Mouse (Mus musculus) cerebellum, adult 11 months (tissue): ENCODE measurements around the gene Olfr1359.
A peak's percentile ranks its signal among the peaks of the same experiment; 100 is the strongest.
"Not testable (repeated sequence)": the region's sequence is repeated elsewhere in the genome, so short reads cannot be mapped to it uniquely, and the experiment has no call there.

Experiments
- DNase-seq: peaks from one replicate; pipeline ENCODE4 v3.0.0; 2022

The Olfr1359 gene

DNA sequence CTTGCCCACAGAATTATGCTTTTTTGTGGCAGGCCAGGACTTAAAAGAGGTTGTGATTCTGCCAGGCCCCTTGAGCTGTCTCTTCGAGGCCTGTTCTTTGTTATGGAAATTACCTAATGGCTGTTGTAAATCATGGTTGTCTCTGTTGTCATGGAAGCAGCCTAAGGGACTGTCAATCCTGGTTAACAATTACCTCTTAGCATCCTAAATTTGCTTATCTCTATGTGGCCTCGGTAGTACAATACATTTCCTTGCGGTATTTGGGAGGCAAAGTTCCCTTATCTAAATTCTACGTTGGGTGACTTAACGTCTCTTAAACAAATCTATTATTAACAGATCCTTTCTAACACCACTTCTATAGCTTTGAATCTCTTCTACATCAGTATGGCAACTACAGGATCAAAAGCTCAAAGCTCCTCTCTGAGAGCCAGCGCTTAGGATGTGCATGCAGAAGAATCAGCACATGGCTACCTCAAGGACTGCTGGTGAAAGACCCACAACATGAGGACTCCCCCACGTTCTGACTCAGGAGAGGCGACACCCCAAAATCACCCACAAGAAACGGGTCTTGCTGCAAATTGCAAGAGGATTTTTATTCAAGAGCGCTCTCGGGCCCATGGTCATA is 30.1 kb downstream of the Olfr1359 start:
- DNase-seq: no peak

DNA sequence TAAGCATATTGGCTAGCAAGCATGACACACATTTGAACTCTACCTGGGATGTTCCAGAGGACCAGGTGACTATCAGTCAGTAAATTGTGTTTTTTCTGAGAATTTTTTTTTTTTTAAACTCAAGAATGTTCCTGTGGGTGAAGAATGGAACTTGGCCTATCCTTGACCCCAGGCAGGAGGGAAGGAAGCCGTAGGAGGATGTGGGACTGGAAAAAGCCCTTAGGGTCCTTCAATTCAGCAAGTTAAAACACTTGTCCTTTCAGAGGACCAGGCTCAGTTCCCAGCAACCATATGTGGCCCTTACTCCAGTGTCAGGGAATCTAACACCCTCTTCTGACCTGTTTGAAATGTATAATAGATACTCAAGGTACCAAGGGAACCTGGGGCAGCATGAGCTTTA is 31.6 kb downstream of the Olfr1359 start:
- no peak for DNase-seq

DNA sequence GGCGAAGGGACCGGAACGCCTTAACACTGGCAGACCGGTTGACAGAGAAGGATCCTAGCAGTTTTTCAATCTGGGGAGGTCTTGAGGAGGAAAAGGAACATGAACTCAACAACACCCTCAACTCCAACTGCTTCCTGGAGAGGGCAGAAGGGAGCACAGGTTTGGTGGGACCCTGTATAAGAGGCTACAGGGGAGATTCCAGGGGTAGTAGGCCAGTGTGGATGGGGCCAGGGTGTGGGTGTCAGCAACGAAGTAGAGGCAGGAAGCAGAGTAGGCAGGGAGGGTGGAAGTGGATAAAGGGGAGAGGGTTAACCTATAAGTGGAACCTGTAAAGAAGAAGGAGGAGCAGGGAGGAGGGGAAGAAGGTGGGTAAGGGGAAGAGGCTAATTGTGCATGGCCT is 35.6 kb downstream of the Olfr1359 start:
- DNase-seq: no peak

DNA sequence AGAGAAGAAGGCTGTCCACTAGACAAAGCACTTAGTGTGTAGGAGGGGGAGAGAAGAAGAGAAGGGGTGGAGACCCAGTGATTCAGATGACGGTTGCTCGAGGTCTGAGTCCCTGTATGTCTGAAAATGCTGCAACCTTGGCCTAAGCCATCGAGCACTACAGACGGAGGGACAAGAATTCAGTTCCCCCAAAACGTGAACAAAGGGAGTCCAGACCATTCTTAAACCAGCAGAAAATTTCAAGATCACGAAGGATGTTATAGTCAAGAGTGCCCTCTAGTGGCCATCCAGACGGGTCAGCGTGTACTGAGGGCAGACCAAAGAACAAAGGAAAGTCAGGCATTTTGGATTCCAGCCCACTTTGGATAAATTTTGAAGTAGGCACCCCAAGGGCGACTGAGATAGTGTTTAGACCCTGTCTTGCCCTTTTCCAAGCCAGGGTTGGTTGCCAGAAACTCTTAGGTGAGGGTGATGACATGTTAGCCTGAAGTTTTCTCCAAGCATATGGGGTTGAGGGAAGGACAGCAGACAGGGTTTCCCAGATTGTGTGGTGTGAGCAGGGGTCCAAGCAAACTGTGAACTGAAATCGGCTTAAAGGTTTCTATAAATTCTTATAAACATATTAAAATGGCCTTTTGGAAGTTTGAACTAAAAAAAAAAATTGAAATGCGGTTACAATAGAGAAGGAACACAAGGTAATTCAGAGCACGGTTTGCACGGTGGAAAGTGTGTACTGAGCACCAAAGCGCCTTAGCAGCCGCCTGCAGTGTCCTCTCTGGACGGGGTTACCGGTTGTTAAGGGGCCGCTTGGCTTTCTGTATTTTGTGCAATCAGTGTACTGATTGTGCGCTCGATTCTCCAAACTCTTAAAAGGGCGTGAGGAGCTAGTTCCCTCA is 36.3 kb downstream of the Olfr1359 start:
- DNase-seq: peak; percentile 69

DNA sequence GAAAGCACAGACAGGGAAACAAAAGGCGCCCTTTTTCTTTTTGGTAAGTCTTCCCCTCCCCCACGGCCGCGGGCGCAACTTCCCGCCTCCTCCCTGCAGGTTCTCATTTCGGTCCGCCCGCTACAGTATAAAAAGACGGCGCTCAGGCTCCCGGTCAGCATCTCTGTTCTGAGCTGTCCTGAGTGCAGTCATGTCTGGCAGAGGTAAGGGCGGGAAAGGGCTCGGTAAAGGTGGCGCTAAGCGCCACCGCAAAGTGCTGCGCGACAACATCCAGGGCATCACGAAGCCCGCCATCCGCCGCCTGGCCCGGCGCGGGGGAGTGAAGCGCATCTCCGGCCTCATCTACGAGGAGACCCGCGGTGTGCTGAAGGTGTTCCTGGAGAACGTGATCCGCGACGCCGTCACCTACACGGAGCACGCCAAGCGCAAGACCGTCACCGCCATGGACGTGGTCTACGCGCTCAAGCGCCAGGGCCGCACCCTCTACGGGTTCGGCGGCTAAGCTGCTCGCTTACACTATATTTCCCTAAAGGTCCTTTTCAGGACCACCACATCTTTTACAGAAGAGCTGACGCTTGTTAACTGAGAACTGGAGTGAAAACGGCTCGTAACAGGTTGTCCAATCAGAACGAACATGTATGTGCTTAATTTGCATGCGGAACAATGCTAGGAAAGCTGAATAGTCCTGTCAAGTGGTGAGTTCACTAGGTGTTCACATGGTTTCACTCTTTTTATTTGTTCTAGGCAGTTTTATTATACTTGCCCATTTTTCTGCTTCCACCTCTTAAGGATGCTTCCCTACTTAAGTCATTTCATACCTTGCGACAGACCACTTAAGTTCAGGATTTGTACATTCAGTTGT is 37.2 kb downstream of the Olfr1359 start, which contains the start of gene Hist1h4j:
Gene Hist1h4j (plus strand): TSS at position 159 of the 862 bp plus-strand sequence.
- peak; percentile 80 for DNase-seq

DNA sequence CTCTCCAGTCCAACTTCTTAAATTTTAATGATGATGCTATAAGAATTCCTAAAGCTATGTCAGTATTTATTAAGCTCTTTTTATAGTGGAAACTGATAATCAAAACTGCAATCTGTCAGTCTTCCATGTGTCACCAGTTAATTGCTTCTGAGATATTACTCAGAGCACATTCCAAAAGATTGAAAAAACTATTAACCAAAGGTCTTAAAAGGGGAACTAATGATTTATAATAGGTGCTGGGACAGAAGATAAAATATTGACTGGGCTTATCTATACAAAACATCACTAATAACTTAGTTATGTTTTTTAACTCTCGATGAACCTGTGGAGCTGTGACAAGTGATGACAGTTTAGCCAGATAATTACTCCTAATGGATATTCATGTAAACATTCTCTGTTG is 47.1 kb downstream of the Olfr1359 start:
- DNase-seq: no peak

DNA sequence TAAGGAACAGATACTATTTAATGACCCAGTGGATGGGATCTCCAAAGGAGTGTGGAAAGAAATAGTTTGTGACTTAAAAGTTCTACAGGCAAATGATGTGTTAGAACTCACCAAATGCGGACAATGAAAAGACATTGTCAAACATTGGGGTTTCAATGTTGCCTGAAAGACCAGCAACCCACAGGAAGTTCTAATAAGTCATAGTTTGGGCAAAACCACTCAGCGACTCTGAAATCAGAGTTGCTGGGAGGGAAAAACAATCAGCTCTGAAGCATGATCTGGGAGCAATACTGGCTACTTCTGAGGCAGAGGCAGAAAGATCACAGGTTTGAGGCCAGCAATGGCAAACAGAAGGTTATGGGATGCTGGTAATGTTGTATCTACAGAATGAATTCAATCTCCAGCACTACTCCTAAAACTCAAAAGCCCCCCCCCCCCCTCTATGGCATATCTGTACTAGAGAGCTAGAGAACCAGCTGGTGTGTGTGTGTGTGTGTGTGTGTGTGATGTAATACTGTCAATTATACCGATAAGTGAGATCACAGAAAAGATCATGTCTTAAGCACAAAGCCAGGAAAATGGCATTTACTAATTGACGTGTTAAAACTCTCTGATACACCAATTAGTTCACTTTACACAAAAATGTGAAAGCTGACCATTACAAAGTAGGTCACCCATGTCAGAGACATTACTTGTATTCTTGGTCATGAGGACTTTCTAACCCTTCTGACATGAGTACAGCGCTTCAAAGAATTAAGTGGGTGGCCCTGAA is 51.7 kb downstream of the Olfr1359 start:
- no peak for DNase-seq

DNA sequence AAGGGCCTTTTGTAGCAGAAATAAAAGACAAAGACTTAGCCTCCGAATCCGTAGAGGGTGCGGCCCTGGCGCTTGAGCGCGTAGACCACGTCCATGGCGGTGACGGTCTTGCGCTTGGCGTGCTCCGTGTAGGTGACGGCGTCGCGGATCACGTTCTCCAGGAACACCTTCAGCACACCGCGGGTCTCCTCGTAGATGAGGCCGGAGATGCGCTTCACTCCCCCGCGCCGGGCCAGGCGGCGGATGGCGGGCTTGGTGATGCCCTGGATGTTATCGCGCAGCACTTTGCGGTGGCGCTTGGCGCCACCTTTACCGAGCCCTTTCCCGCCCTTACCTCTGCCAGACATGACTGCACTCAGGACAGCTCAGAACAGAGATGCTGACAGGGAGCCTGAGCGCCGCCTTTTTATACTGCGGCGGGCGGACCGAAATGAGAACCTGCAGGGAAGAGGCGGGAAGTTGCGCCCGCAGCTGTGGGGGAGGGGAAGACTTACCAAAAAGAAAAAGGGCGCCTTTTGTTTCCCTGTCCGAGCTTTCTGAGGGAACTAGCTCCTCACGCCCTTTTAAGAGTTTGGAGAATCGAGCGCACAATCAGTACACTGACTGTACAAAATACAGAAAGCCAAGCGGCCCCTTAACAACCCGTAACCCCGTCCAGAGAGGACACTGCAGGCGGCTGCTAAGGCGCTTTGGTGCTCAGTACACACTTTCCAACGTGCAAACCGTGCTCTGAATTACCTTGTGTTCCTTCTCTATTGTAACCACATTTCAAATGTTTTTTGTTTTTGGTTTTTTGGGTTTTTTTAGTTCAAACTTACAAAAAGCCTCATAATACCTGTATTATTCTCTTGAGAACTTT is 52.5 kb downstream of the Olfr1359 start, which contains the start of gene Hist1h4k:
Gene Hist1h4k (minus strand): TSS at position 347 of the 859 bp plus-strand sequence.
- DNase-seq: peak; percentile 95

DNA sequence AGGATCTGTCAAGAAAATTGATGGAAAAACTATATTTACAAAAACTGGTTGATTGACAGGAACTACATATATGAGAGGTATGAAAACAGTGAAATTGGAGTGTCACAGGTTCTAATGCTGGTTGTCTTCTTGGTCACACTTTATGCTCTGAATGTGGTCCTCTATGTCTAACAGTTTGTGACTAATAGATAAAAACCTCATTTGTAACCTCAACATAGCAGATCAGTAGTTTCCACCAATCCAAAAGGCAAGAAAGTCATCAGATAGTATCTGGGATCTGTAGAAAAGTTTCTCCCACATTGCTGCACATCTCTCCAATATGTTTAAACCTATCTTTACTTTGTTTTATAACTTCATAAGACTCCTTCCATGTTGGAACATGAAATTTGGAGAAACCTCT is 53.5 kb downstream of the Olfr1359 start:
- DNase-seq: no peak

DNA sequence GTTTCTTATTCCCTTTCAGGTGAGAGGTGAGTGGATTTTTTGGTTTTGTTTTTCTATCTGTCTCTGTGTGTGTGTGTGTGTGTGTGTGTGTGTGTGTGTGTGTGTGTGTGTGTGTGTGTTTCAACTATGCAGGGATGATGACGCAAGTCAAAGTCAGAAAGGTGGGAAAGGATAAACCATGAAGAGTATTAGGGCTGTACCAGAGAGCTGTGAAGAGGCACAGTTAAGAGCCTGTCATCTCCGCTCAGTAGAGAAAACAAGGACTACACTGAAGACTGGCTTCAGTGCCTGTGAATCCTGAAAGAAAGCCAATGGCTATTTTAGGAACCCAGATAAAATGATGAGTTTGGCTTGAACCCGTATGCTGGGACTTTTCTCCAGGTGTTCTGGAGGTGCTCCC is 53.9 kb downstream of the Olfr1359 start:
- DNase-seq: no peak

DNA sequence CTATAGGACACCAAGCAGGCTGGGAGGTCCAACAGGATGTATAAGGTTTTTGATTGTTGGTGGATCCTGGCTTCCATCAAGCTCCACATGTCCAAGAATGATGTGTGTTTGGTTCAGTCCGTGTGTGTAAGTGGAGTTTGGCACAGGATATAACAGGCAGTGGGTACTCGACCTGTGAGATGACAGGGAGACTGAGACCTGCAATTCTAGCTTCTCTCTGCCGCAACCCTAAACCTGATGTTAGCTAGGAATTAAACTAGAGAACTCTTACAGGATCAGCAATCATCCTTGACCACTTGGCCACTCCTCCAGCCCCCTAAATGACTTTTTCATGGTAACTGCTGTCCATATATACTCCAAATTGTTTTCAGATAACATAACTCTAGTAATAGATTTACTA is 54.4 kb downstream of the Olfr1359 start:
- DNase-seq: no peak

DNA sequence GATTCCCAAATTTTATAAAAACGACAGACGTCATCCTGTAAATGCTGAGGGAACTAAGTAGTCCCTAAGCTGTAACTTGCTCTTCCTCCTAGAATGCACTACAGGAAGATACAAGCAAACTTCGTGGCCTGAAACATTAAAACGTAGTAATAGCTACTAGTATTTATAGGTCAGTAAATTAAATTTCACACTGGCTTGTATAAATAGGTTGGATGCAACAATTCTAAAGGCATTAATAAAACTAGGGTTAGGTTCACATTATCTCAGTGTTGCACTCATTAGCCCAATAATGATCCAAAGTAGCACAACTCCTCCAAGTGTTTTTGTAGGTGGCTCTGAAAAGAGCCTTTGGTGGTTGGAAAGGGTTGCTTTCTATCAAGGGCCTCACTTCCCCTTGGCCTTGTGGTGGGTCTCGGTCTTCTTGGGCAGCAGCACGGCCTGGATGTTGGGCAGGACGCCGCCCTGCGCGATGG is 55.2 kb downstream of the Olfr1359 start:
- DNase-seq: no peak

DNA sequence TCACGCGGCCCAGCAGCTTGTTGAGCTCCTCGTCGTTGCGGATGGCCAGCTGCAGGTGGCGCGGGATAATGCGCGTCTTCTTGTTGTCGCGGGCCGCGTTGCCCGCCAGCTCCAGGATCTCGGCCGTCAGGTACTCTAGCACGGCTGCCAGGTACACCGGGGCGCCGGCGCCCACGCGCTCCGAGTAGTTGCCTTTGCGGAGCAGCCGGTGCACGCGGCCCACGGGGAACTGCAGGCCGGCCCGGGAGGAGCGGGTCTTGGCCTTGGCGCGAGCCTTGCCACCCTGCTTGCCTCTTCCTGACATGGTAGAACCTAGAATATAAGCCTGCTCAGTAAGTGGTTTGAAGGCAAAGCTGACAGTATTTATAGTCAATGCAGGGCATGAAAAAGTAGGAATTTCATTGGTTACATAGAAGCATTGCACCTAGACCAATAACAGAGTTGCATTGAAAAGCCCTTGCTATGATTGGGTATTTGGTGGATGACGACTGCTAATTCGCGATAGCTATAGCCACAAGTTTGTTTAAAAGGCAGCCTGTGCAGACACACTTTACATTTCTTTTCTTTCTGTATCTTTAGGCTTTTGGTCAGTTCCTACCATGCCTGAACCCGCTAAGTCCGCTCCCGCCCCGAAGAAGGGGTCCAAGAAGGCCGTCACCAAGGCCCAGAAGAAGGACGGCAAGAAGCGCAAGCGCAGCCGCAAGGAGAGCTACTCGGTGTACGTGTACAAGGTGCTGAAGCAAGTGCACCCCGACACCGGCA is 55.8 kb downstream of the Olfr1359 start, which contains the start of the genes Hist1h2ak and Hist1h2bn:
Gene Hist1h2ak (minus strand): TSS at position 304 of the 762 bp plus-strand sequence.
Gene Hist1h2bn (plus strand): TSS at position 600 of the 762 bp plus-strand sequence.
- peak; percentile 58 for DNase-seq

DNA sequence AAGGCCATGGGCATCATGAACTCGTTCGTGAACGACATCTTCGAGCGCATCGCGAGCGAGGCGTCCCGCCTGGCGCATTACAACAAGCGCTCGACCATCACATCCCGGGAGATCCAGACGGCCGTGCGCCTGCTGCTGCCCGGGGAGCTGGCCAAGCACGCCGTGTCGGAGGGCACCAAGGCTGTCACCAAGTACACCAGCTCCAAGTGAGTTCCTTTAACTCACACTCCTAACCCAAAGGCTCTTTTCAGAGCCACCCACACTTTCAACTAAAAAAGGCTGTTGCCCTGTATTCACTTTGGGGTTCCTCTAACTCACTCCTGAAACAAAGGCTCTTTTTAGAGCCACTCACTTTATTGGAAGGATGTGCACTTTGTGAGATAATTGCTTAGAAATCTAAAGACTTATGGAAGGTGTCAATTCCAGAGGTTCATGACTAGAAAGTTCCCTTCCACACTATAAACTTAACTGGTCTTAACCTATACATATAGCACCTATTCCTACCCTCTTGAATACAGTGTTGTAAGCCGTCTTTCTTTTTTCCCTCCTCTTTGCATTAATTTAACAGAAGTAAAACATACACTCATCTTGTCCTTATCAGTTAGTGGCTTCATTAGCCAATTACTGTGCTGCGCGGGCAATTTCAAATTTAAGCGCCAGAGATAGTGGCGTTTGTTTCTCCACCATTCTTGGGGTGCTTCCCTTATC is 56.5 kb downstream of the Olfr1359 start:
- DNase-seq: not testable (repeated sequence)

DNA sequence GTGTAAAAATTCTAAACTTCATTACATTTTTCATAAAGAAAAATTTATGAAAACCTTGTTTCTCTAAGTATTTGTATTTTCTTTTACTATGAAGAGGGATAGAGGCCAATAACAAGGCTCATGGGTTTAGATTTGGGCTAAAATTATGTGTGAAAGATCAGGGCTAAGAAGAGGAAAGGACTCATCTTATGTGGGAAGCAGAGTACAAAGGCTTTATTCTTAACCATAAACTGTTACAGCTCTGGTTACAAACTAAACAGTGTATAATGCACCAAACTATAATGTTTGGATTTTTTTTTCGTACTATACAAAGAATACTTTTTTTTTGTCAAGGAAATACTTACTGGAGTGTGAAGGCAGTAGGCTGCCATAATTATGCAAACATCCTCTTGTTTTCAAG is 57.8 kb downstream of the Olfr1359 start:
- no peak for DNase-seq
